Mouse (Mus musculus) lung, adult 2 months (tissue): ENCODE measurements around the gene Slc10a6.
A peak's percentile ranks its signal among the peaks of the same experiment; 100 is the strongest.

Experiments
- CTCF ChIP-seq: fragments of 200-500 bp; IDR thresholded peaks from 2 replicates; pipeline ENCODE4 v1.5.1; 2011; ENCODE audit warnings: mild to moderate bottlenecking, low read length, control low read depth; ENCODE audit not compliant: insufficient read depth
- POLR2A ChIP-seq: fragments of 200-500 bp; IDR thresholded peaks from 2 replicates; pipeline ENCODE4 v1.6.1; 2011; ENCODE audit warnings: low read depth, mild to moderate bottlenecking, control low read depth, low read length, borderline replicate concordance; ENCODE audit errors: extremely low read depth

- TF ChIP-seq CTCF (peak; percentile 44), POLR2A (no peak)
These were observed 25.0 kb upstream of the Slc10a6 start for GRCm38 (mm10) chr5:103654225-103654624.
